Mouse (Mus musculus): ENCODE data around the gene Omp.

GRCm38 (mm10) chr7:98190578-98190977 is 45.3 kb upstream of the Omp start:
- TF ChIP-seq GATA1 (IDR thresholded peaks at IDR 0.05; ENCODE audit: low read length), result no peak
- no peak for TF ChIP-seq TAL1 (IDR thresholded peaks at IDR 0.05; ENCODE audit: low read length)
